Mouse (Mus musculus): Measurements from ENCODE around the gene Plscr2. TPM values are rescaled to one million over a fixed set of nuclear protein-coding genes. Genes with fewer than 3 reads are reported as not detected.
"Not testable (repeated sequence)": the region's sequence is repeated elsewhere in the genome, so short reads cannot be mapped to it uniquely, and the experiment has no call there.

Plscr2 gene
- polyA plus RNA-seq, 1 experiment from 2014 or later, result 0.98 TPM

DNA sequence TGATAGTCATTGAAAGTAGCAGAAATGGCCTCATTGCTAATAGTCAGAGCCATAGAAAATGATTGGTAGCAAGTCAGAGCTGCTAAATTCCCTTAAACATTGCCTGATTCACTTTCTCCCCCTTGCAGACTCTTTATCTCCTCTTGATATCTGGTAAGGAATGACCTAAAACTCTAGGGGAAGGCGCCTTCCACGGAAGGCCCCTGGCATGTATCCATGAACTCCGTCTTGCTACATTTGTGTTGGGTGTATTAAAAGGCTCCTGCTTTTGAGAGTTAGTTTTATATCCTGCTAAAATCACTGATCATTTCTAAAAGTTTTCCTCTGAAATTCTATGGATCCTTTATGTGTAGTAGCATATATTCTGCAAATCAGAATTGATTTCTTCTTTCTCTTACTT lies 41.4 kb downstream of the Plscr2 start:
- no peaks in the 10 kb centered on the region for H3K4me1 ChIP-seq (ENCODE audit: control insufficient read depth, insufficient read depth, low read length)
- H3K27me3 ChIP-seq (ENCODE audit: control insufficient read depth, insufficient read depth, low read length), result no peaks in the 10 kb centered on the region
- no peak overlapping the region for H3K9ac ChIP-seq (replicated peaks; ENCODE audit: low read depth, low read length)
- no peak for ATAC-seq (ENCODE audit: insufficient number of reproducible peaks, insufficient read depth, low FRiP score, low read depth)
- 83% methylated on average over 3 of the region's 3 CpGs for WGBS
- H3K36me3 ChIP-seq (ENCODE audit: control insufficient read depth, insufficient read depth, low read length), result no peaks in the 10 kb centered on the region
- H3K9me3 ChIP-seq (ENCODE audit: control insufficient read depth, low read depth, low read length), result no peaks in the 10 kb centered on the region
- no peak overlapping the region for H3K27ac ChIP-seq (ENCODE audit: low read length)
- H3K4me2 ChIP-seq (replicated peaks; ENCODE audit: low read depth, low read length), result no peak overlapping the region
- no peak overlapping the region for H3K4me3 ChIP-seq (ENCODE audit: low read depth, low read length)

DNA sequence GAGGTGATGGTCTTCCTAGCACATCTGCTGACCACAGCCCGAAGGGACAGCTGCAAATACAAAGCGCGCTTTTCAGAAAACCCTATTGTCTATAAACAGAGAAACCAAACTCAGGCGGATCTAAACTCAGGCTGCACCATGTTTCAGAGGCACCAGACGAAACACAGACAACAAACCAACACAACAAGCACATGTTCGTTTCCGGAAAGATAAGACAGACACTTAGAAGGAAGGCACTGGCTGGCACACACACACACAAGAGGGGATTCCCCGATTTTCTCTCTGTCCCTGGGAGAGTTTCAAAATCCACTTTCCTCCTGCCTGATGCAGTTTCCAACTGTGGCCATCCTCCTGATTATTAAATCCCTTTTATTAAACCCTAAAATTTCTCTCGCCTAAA lies 50.5 kb downstream of the Plscr2 start:
- not testable (repeated sequence) for H3K4me2 ChIP-seq (replicated peaks; ENCODE audit: low read depth, low read length); H3K27ac ChIP-seq (ENCODE audit: low read length); H3K4me3 ChIP-seq (ENCODE audit: low read depth, low read length); H3K27me3 ChIP-seq (ENCODE audit: control insufficient read depth, insufficient read depth, low read length); H3K9me3 ChIP-seq (ENCODE audit: control insufficient read depth, low read depth, low read length); ATAC-seq (ENCODE audit: insufficient number of reproducible peaks, insufficient read depth, low FRiP score, low read depth); H3K4me1 ChIP-seq (ENCODE audit: control insufficient read depth, insufficient read depth, low read length); H3K36me3 ChIP-seq (ENCODE audit: control insufficient read depth, insufficient read depth, low read length); H3K9ac ChIP-seq (replicated peaks; ENCODE audit: low read depth, low read length)
- WGBS, result 70% methylated on average over 9 of the region's 9 CpGs

DNA sequence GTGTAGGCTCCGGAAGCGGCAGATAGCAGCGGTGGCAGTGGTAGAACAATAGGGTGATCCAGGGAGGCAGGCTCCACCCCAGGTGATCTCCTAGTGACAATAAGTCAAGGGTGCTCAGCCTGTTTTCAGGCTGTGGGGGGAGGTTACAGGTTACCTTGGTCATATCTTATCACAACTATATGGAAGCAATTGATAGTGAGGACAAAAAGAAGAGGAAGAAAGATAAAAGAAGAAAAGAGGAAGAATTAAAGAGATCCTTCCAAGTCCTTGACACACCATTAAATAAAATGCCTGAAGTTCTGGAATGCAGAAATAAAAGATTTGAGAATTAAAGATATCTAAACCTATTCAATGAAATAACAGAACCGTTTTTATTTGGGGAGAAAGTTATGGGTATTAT lies 51.4 kb downstream of the Plscr2 start:
- no peak overlapping the region for H3K4me2 ChIP-seq (replicated peaks; ENCODE audit: low read depth, low read length)
- no peaks in the 10 kb centered on the region for H3K36me3 ChIP-seq (ENCODE audit: control insufficient read depth, insufficient read depth, low read length)
- H3K4me3 ChIP-seq (ENCODE audit: low read depth, low read length), result no peak overlapping the region
- no peaks in the 10 kb centered on the region for H3K4me1 ChIP-seq (ENCODE audit: control insufficient read depth, insufficient read depth, low read length)
- no peak for ATAC-seq (ENCODE audit: insufficient number of reproducible peaks, insufficient read depth, low FRiP score, low read depth)
- no peak overlapping the region for H3K27ac ChIP-seq (ENCODE audit: low read length)
- WGBS, result 83% methylated on average over 4 of the region's 4 CpGs
- H3K9ac ChIP-seq (replicated peaks; ENCODE audit: low read depth, low read length), result no peak overlapping the region
- H3K27me3 ChIP-seq (ENCODE audit: control insufficient read depth, insufficient read depth, low read length), result no peaks in the 10 kb centered on the region
- no peaks in the 10 kb centered on the region for H3K9me3 ChIP-seq (ENCODE audit: control insufficient read depth, low read depth, low read length)

DNA sequence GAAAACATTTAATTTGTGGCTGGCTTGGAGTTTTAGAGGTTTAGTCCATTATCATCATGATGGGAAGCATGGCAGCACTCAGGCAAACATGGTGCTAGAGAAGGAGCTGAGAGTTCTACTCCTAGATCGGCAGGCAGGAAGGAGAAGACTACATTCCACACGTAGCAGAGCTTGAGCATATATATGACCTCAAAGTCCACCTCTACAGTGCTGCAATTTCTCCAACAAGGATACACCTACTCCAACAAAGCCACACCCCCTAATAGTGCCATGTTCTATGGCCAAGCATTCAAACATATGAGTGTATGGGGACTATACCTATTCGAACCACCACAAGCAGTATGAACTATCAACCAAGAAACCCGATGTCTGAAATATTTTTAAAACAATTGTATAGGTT lies 56.0 kb downstream of the Plscr2 start:
- Histone ChIP-seq H3K9me3 (ENCODE audit: control insufficient read depth, low read depth, low read length) (no peaks in the 10 kb centered on the region), H3K4me3 (ENCODE audit: low read depth, low read length) (no peak overlapping the region), H3K27me3 (ENCODE audit: control insufficient read depth, insufficient read depth, low read length) (no peaks in the 10 kb centered on the region), H3K27ac (ENCODE audit: low read length) (no peak overlapping the region), H3K4me1 (ENCODE audit: control insufficient read depth, insufficient read depth, low read length) (no peaks in the 10 kb centered on the region), H3K4me2 (replicated peaks; ENCODE audit: low read depth, low read length) (no peak overlapping the region), H3K36me3 (ENCODE audit: control insufficient read depth, insufficient read depth, low read length) (no peaks in the 10 kb centered on the region), H3K9ac (replicated peaks; ENCODE audit: low read depth, low read length) (no peak overlapping the region)
- 85% methylated on average over 4 of the region's 4 CpGs for WGBS
- no peak for ATAC-seq (ENCODE audit: insufficient number of reproducible peaks, insufficient read depth, low FRiP score, low read depth)

DNA sequence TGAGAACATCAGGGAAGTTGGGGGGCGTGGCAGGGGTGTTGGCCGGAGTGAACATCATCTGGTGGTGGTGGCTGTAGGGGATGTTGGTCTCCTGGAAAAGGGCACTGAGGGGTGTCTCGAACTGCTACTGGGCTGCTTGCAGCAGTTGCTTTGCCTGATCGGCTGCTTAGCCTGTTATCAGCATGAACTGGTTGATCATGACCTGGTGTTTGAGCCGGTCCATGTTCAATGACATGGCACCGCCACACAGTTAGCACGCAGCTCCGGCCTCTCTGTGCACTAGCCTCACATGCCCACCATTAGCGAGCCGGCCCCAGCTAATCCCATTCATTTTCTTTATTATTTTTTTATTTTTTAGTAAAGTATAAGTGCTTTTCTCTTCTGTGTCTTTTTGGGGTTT lies 59.4 kb downstream of the Plscr2 start:
- 95% methylated on average over 10 of the region's 10 CpGs for WGBS
- H3K9me3 ChIP-seq (ENCODE audit: control insufficient read depth, low read depth, low read length), result no peaks in the 10 kb centered on the region
- H3K4me1 ChIP-seq (ENCODE audit: control insufficient read depth, insufficient read depth, low read length), result no peaks in the 10 kb centered on the region
- H3K4me3 ChIP-seq (ENCODE audit: low read depth, low read length), result no peak overlapping the region
- no peaks in the 10 kb centered on the region for H3K27me3 ChIP-seq (ENCODE audit: control insufficient read depth, insufficient read depth, low read length)
- H3K9ac ChIP-seq (replicated peaks; ENCODE audit: low read depth, low read length), result no peak overlapping the region
- H3K4me2 ChIP-seq (replicated peaks; ENCODE audit: low read depth, low read length), result no peak overlapping the region
- ATAC-seq (ENCODE audit: insufficient number of reproducible peaks, insufficient read depth, low FRiP score, low read depth), result no peak
- no peaks in the 10 kb centered on the region for H3K36me3 ChIP-seq (ENCODE audit: control insufficient read depth, insufficient read depth, low read length)
- H3K27ac ChIP-seq (ENCODE audit: low read length), result no peak overlapping the region

DNA sequence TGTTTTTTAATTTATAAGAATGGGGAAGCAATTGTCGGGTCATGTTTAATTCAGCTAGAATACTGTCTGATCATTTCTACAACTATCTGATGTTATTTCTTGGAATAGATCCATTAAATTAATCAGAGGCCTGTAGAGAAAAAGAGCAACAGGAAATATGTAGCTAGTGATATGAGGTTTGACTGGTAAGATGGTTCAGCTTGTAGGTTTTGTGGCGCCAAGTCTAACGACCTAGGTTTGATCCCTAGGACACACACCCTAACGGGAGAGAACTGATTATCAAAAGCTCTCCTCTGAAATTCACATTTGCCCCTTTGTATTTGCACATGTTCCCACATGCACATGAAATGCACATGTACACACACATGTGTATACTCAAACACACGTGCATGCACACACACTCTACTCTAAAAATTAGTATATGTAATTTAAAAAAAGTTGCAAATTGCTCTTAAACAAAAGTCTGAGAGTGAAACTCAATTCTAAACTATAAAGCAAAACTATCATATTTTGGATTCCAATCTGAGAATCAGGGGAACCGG lies 59.9 kb downstream of the Plscr2 start:
- Histone ChIP-seq H3K9me3 (ENCODE audit: control insufficient read depth, low read depth, low read length) (no peaks in the 10 kb centered on the region), H3K9ac (replicated peaks; ENCODE audit: low read depth, low read length) (no peak overlapping the region), H3K27ac (ENCODE audit: low read length) (no peak overlapping the region), H3K4me1 (ENCODE audit: control insufficient read depth, insufficient read depth, low read length) (no peaks in the 10 kb centered on the region), H3K36me3 (ENCODE audit: control insufficient read depth, insufficient read depth, low read length) (no peaks in the 10 kb centered on the region), H3K4me3 (ENCODE audit: low read depth, low read length) (no peak overlapping the region), H3K4me2 (replicated peaks; ENCODE audit: low read depth, low read length) (no peak overlapping the region), H3K27me3 (ENCODE audit: control insufficient read depth, insufficient read depth, low read length) (no peaks in the 10 kb centered on the region)
- 86% methylated on average over 6 of the region's 6 CpGs for WGBS
- no peak for ATAC-seq (ENCODE audit: insufficient number of reproducible peaks, insufficient read depth, low FRiP score, low read depth)

DNA sequence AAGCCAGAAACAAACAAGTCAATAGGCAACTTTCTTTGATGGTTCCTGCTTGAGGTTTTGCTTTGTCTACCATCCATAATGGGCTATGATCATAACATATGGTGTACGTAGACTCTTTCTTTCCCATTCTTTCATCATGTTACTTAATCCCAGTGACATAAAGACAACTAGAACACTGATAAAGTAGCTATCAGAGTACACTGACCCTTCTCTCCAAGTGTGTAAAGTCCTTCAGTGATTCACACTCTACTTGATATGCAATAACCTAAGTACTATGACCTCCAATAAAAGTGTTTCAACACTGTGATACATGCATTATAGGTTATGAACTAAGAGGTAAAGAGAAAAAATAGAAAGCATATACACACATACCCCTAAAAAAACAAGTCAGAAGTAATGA lies 61.7 kb downstream of the Plscr2 start:
- Histone ChIP-seq H3K27me3 (ENCODE audit: control insufficient read depth, insufficient read depth, low read length) (no peaks in the 10 kb centered on the region), H3K27ac (ENCODE audit: low read length) (no peak overlapping the region), H3K36me3 (ENCODE audit: control insufficient read depth, insufficient read depth, low read length) (no peaks in the 10 kb centered on the region), H3K9ac (replicated peaks; ENCODE audit: low read depth, low read length) (no peak overlapping the region), H3K4me1 (ENCODE audit: control insufficient read depth, insufficient read depth, low read length) (no peaks in the 10 kb centered on the region), H3K4me2 (replicated peaks; ENCODE audit: low read depth, low read length) (no peak overlapping the region), H3K4me3 (ENCODE audit: low read depth, low read length) (no peak overlapping the region), H3K9me3 (ENCODE audit: control insufficient read depth, low read depth, low read length) (no peaks in the 10 kb centered on the region)
- ATAC-seq (ENCODE audit: insufficient number of reproducible peaks, insufficient read depth, low FRiP score, low read depth), result no peak
- 85% methylated on average over 1 of the region's 1 CpGs for WGBS

DNA sequence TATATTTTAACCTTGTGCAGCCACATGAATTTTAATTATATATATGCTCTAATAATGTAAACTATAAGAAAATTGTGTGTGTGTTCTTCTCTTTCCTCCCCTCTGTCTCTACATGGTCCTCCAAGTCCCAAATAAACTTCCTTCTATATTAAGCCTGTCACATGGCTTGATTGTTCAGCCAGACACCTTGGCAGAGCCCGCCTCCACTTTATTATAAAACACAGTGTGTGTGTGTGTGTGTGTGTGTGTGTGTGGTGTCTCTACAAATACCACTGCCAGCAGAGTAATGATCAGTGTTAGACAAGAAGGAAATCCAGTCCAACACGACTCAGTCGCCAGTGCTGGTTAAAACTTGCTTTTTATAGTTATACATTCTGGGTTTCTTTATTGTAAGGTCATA lies 62.3 kb downstream of the Plscr2 start:
- Histone ChIP-seq H3K27me3 (ENCODE audit: control insufficient read depth, insufficient read depth, low read length) (no peaks in the 10 kb centered on the region), H3K4me3 (ENCODE audit: low read depth, low read length) (no peak overlapping the region), H3K4me2 (replicated peaks; ENCODE audit: low read depth, low read length) (no peak overlapping the region), H3K4me1 (ENCODE audit: control insufficient read depth, insufficient read depth, low read length) (no peaks in the 10 kb centered on the region), H3K9me3 (ENCODE audit: control insufficient read depth, low read depth, low read length) (no peaks in the 10 kb centered on the region), H3K36me3 (ENCODE audit: control insufficient read depth, insufficient read depth, low read length) (no peaks in the 10 kb centered on the region), H3K27ac (ENCODE audit: low read length) (no peak overlapping the region), H3K9ac (replicated peaks; ENCODE audit: low read depth, low read length) (no peak overlapping the region)
- ATAC-seq (ENCODE audit: insufficient number of reproducible peaks, insufficient read depth, low FRiP score, low read depth), result no peak
- WGBS, result 70% methylated on average over 3 of the region's 3 CpGs

DNA sequence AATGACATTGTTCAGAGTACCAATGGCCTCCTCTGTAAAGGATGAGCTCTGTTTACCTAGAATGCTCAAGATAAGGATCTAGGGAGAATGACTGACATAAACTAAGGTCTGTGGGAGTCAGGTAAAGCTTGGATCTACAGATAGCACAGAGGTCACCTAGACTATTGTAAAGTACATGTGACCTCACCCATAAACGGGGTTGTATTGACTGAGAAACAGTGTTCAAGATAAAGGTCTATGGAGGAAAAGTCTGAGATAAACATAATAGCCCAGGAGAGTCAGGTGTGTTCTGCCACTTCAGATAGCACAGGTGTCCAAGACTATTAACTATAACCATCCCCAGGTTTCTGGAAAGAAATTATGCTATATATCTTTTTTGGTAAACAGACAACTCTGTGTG lies 63.6 kb downstream of the Plscr2 start:
- Histone ChIP-seq H3K4me2 (replicated peaks; ENCODE audit: low read depth, low read length) (no peak overlapping the region), H3K9ac (replicated peaks; ENCODE audit: low read depth, low read length) (no peak overlapping the region), H3K4me3 (ENCODE audit: low read depth, low read length) (no peak overlapping the region), H3K27ac (ENCODE audit: low read length) (no peak overlapping the region), H3K9me3 (ENCODE audit: control insufficient read depth, low read depth, low read length) (no peaks in the 10 kb centered on the region), H3K36me3 (ENCODE audit: control insufficient read depth, insufficient read depth, low read length) (no peaks in the 10 kb centered on the region), H3K27me3 (ENCODE audit: control insufficient read depth, insufficient read depth, low read length) (no peaks in the 10 kb centered on the region), H3K4me1 (ENCODE audit: control insufficient read depth, insufficient read depth, low read length) (no peaks in the 10 kb centered on the region)
- WGBS, result 56% methylated on average over 1 of the region's 1 CpGs
- ATAC-seq (ENCODE audit: insufficient number of reproducible peaks, insufficient read depth, low FRiP score, low read depth), result no peak
